Mouse (Mus musculus) macrophage (primary cell): Measurements from ENCODE around the gene Tubd1. TPM values are rescaled to one million over a fixed set of nuclear protein-coding genes. Genes with fewer than 3 reads are reported as not detected.

Source experiments
- H3K27ac ChIP-seq: fragments of 350-480 bp; formaldehyde crosslinking; 2 replicates; pipeline ENCODE4 v1.9.0; 2021
- H3K36me3 ChIP-seq: fragments of 350-480 bp; formaldehyde crosslinking; 2 replicates; pipeline ENCODE4 v1.9.0; 2021; ENCODE audit errors: inconsistent target
- H3K4me3 ChIP-seq: fragments of 350-480 bp; formaldehyde crosslinking; 2 replicates; pipeline ENCODE4 v1.9.0; 2021; ENCODE audit errors: inconsistent target
- H3K79me2 ChIP-seq: fragments of 350-480 bp; formaldehyde crosslinking; 2 replicates; pipeline ENCODE4 v1.9.0; 2021; ENCODE audit errors: inconsistent target
- WGBS: methylation state at CpG from one replicate; pipeline ENCODE4 v1.1.7; 2026; ENCODE audit warnings: inconsistent platforms; ENCODE audit not compliant: missing documents; 5-methylcytosine and 5-hydroxymethylcytosine counted together
- polyA plus RNA-seq: library from polyadenylated mRNA; stranded (reverse); fragments of 250-400 nt; gene quantifications from 3 replicates; pipeline ENCODE4 v1.2.4, GENCODE M21; 2018; ENCODE audit warnings: inconsistent platforms

Tubd1 gene
- polyA plus RNA-seq, 1 experiment from 2014 or later: 4.5 TPM

DNA sequence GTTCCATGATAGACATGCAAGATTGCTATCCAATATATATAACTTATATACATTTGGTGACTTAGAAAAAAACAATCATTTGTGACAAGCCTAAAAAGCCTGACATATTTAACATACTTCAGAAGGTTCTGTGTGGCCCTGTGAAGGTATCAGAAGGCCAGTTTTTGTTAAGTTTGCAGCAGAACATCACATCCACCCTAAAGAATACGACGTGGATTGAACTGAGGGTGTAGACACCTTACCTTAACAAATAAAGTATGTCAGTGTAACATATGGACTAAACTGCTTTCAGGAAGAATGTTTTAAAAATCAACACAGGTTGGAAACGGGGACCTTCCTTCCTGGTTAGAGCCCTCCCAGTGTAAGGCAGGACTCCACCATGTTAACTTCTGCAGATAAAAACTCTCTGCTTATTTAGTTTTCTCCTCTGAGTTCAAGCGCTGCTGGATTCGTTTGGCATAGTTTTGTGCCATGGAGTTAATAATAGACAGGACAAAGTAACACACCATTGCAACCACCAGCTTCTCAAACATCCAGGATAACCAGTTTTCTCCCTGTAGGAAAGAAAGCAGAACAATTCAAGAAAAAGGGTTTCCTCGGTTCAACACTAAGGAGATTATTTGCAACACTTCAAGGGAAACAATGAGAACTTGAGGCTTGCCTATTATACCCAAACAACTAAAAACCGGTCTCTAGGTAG is 40.3 kb downstream of the Tubd1 start:
- H3K36me3 ChIP-seq: no peaks in the 10 kb centered on the region
- 7% methylated on average over 6 of the region's 7 CpGs for WGBS
- H3K27ac ChIP-seq: peak overlapping the region; percentile 99

DNA sequence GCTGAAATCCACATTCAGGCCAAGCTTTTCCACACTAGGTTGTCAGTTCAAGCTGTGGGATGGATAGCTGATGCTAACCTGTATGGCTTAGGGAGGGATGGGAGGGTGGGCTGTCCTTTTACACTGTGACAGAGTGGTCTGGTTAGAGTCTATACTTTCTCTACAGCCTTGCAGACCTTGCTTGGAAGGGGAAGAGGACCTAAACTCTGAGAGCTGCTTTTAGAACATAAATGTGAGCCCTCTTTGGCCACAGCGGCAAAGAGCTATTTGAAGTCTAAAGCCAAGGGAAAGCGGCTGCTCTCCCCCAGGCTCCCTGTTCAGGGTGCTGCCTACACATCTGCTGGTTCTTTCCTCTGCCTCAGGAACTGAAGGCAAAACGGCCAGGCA is 40.8 kb downstream of the Tubd1 start:
- 0% methylated on average over 2 of the region's 3 CpGs for WGBS
- Histone ChIP-seq H3K4me3 (peak overlapping the region; percentile 97), H3K27ac (peak overlapping the region; percentile 99), H3K36me3 (no peaks in the 10 kb centered on the region), H3K79me2 (peaks cover 53% of the 10 kb centered on the region)

More for the DNA sequence above, 40.3 kb downstream of the Tubd1 start:
- H3K4me3 ChIP-seq: peak overlapping the region; percentile 97
- peaks cover 53% of the 10 kb centered on the region for H3K79me2 ChIP-seq

DNA sequence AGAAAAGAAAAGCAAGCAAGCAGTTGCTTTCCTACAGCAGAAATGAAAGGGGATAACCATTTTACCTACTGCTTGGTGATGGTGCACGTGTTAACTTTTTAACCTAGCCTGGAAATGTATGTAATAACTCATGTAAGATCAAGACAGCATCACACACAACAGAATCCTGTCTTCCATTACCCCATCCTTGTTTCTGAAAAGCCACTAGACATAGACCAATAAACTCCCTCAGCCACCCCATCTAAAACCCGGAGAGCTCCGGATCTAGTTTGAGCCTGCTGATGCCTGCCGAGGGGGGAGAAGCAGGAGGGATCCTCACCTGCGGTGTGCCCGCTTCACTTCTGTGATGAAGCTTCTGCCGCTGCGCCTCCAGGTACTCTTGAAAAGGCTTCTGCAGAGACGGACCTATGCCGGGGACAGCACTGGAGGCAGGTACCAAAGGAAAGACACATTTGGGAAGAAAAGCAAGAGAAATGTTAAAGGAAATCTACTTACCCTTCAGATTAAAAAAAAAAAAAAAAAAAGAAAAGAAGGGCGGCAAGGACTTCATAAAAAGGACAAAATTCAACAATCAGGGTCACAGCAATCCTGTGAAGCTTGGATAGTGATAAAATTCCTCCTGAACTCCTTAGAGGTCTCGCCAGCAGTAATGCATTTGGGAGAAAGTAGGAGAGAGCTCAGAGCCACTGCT is 41.5 kb downstream of the Tubd1 start:
- H3K4me3 ChIP-seq: peak overlapping the region; percentile 97
- 2% methylated on average over 10 of the region's 12 CpGs for WGBS
- H3K36me3 ChIP-seq: no peaks in the 10 kb centered on the region
- peaks cover 53% of the 10 kb centered on the region for H3K79me2 ChIP-seq
- H3K27ac ChIP-seq: peak overlapping the region; percentile 99

DNA sequence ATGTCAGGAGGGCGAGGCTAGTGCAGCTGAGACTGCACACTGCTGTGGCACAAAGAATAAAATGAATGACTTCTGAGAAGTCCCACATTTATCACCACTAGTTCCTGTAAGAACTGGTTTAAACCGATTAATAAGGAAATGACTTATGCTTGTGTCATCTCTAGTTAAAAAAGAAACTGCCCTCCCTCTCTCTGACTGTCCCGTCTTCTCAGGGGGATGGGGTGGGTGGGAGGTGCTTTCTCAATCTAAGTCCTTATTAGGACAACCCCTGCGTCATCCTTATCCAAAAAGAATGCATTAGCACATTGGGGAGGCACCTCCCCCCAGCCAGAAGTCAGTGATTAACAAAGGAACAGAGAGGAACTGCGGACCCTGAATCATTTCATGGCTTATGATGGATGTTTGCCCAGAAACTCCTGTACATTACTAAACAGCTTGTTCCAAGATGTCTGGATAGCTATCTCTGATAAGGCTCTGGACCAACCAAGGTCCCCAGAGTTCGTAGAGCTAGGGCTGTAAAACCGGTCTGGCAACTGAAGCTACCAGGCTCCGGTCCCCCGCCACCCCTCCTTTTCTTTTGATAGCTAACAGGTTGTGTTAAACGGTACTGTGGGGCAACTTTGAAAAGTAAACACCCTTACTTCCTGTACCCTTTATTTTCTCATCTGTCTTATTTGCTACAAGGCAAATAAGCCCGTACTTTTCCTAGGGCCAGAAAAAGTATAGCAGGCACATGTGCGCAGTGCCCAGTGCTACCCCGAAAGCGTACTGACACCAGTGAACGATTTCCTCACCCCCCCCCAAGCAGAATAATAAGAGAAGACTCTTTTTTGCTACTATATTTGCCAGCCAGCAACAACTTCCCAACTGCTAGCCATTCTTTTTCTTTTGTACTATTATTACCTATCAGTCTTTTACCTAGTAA is 42.3 kb downstream of the Tubd1 start:
- Histone ChIP-seq H3K27ac (peak overlapping the region; percentile 99), H3K4me3 (peak overlapping the region; percentile 97), H3K36me3 (no peaks in the 10 kb centered on the region), H3K79me2 (peaks cover 53% of the 10 kb centered on the region)
- 3% methylated on average over 14 of the region's 15 CpGs for WGBS

DNA sequence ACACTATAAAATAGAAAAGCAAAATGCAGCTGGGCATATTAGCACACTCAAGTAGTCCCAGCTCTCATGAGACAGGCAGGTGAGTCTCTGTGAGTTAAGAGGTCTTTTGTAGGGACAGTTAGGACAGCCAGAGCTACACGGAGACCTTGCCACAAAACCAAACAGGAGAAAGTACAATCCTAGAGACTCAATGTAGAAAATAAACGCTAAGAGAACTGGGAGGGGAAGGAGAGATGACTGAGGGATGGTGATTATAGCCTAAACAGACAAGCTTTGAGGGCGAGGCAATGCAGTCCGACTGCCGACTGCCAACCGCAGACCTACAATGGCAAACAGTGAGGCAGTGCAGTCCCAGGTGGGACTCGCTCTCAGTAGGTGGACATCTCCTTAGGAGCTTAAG is 43.0 kb downstream of the Tubd1 start:
- peaks cover 49% of the 10 kb centered on the region for H3K79me2 ChIP-seq
- 53% methylated on average over 7 of the region's 7 CpGs for WGBS
- peak overlapping the region; percentile 99 for H3K27ac ChIP-seq
- H3K36me3 ChIP-seq: no peaks in the 10 kb centered on the region
- H3K4me3 ChIP-seq: no peak overlapping the region

DNA sequence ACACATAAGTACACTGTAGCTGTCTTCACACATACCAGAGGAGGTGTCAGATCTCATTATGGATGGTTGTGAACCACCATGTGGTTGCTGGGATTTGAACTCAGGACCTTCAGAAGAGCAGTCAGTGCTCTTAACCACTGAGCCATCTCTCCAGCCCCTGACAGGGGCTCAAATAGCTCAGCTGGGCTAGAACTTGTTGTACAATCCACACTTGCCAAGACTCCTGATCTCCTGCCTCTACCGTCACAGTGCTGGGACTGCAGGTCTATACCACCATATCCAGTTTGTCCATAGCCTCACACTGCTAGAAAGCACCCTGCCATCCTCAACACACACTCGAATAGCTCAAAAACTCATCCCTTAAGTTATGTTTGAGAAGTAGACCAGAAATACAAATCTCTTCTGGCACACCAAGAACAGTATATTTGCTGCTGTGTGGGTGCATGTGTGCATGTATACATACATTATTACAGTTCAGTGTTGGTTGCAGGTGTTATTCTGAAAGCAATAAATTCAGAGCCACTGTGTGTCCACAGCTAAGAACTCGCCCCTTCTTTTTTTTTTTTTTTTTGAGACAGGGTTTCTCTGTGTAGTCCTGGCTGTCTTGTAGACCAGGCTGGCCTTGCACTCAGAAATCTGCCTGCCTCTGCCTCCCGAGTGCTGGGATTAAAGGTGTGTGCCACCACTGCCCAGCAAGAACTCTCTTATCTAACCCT is 44.0 kb downstream of the Tubd1 start:
- 100% methylated on average over 1 of the region's 4 CpGs for WGBS
- no peaks in the 10 kb centered on the region for H3K36me3 ChIP-seq
- peaks cover 40% of the 10 kb centered on the region for H3K79me2 ChIP-seq
- no peak overlapping the region for H3K27ac ChIP-seq
- H3K4me3 ChIP-seq: no peak overlapping the region

DNA sequence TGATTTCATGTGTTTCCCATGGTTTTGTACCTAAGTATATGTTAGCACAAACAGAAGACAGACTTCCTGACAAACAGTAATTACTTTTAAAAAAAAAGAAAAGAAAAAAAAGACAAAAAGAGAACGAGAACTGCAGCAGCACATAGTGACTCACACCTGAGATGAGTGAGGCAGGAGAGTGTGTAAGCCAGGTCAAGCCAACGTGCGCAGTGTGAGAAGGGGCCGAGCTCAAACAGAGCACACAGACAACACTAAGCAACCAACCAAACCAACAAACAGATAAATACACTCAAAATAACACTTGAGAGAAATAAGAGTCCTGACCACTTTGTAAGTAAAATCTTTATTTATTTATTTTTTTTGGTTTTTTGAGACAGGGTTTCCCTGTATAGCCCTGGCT is 45.3 kb downstream of the Tubd1 start:
- Histone ChIP-seq H3K36me3 (no peaks in the 10 kb centered on the region), H3K4me3 (no peak overlapping the region), H3K27ac (no peak overlapping the region), H3K79me2 (peaks cover 27% of the 10 kb centered on the region)
- 78% methylated on average over 2 of the region's 4 CpGs for WGBS

DNA sequence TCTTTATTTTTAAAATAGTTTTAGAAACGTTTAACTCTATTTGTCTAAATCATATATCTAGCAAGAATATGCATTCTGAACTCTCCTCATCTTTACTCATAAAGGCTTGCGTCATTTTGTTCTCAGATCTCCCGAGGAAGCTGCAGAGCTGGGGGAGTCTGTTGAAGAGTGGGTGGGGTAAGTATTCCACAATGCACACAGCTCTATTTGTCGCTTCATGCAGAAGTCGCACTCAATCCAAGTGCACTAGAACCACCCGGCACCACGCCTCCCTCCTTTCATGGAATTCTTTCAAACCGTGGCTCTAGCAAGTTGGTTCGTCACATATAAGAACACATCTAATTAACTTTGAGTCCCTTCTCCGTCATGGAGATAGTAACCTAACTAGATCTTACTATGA is 45.8 kb downstream of the Tubd1 start:
- Histone ChIP-seq H3K4me3 (no peak overlapping the region), H3K27ac (no peak overlapping the region), H3K79me2 (peaks cover 22% of the 10 kb centered on the region), H3K36me3 (no peaks in the 10 kb centered on the region)
- 85% methylated on average over 10 of the region's 10 CpGs for WGBS

DNA sequence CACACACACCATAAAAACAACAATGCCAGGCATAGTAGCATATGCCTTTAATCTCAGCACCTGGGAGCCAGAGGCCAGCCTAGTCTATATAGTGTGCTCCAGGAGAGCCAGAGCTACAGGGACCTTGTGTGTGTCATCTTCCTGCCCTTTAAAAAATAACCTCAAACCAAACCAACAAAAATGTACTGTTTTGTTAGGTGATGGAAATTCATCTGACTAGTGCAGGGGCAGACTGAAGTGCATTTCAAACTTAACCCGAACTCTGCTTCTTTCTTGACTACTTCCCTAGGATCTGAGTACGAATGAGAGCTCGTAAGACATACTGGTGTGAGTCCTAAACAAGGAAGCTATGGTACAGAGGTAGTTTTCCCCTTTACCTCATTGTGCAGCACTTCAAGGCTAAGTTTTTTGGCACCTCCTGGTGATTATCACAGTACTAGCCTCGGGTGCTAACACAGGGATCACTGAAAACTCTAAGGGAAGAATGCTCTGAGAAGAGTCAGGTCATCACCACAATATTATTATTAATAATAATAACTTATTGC is 46.6 kb downstream of the Tubd1 start:
- Histone ChIP-seq H3K27ac (no peak overlapping the region), H3K36me3 (no peaks in the 10 kb centered on the region), H3K4me3 (no peak overlapping the region), H3K79me2 (peaks cover 14% of the 10 kb centered on the region)
- WGBS: 29% methylated on average over 4 of the region's 4 CpGs

DNA sequence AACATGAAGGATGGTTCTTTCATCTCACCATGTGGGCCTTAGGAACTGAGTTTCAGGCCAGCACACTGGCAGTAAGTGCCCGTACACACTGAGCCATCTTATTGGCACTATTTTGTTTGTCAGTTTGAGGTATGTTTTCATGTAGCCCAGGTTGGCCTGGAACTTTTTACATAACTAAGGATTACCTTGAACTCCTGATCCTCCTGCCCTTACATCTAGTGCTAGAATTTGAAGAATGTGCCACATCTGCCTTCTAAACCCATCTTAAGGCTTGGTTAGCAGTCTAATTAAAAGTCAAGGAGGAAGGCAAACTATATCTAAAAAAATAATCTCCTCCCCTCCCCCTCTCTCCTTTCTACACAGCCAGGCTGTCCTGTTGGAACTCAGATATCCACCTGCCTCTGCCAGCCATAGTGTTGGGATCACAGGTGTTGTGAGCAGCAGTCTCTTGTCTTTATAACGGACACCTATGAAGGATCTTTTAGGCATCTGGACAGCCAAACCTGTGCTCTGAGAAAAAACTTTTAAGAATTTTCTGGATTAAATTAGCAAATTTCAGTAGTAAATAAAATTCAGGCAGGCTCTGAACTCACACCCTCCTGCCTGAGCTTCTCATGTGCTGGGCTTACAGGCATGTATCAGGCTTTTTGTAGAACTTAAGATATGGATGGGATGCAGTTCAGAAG is 47.3 kb downstream of the Tubd1 start:
- Histone ChIP-seq H3K36me3 (no peaks in the 10 kb centered on the region), H3K27ac (peak overlapping the region; percentile 33; the same call in 1 of the 2 replicates), H3K4me3 (no peak overlapping the region), H3K79me2 (peaks cover 11% of the 10 kb centered on the region; the same call in 1 of the 2 replicates)
- 89% methylated on average over 2 of the region's 2 CpGs for WGBS

DNA sequence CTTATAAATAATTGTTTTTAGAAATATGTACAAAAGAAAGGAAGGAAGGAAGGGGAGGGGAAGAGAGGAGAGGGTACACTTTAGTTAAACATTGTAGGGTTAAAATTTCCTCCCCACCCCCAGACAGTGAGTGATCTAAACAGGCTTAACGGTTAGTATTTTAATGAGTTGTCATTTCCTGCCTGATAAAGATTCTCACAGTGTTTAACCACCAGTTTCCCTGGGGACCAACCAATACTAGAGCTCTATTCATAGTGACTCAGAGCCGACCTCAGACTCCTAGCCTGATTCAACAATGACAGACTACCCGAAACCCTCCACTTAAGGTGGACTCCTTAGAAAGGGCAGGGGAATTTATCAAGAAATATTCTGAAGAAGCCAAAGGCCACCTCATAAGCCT is 48.2 kb downstream of the Tubd1 start:
- peaks cover 9% of the 10 kb centered on the region; the same call in 1 of the 2 replicates for H3K79me2 ChIP-seq
- no peaks in the 10 kb centered on the region for H3K36me3 ChIP-seq
- H3K27ac ChIP-seq: peak overlapping the region; percentile 33; the same call in 1 of the 2 replicates
- WGBS: 10% methylated on average over 3 of the region's 3 CpGs
- H3K4me3 ChIP-seq: no peak overlapping the region

DNA sequence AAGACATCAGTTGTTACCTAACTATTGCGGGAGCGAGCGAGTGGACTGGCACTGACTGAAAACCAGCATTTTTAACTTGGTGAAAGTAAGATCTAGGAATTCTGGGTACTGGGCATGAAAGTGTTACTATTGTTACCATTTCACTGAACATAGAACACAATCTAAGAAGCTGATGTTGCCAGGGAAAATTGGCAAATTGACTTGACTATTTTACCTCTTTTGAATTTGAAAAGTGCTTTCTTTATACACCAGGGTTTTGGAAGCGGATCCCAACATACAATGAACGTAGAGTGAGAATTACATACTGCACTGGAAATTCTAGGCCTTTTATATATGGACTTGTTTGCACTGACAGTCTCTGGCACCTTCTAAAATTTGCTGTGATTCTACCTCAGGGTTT is 48.7 kb downstream of the Tubd1 start:
- WGBS: 65% methylated on average over 5 of the region's 5 CpGs
- no peak overlapping the region for H3K4me3 ChIP-seq
- peaks cover 7% of the 10 kb centered on the region; the same call in 1 of the 2 replicates for H3K79me2 ChIP-seq
- H3K27ac ChIP-seq: no peak overlapping the region
- no peaks in the 10 kb centered on the region for H3K36me3 ChIP-seq

DNA sequence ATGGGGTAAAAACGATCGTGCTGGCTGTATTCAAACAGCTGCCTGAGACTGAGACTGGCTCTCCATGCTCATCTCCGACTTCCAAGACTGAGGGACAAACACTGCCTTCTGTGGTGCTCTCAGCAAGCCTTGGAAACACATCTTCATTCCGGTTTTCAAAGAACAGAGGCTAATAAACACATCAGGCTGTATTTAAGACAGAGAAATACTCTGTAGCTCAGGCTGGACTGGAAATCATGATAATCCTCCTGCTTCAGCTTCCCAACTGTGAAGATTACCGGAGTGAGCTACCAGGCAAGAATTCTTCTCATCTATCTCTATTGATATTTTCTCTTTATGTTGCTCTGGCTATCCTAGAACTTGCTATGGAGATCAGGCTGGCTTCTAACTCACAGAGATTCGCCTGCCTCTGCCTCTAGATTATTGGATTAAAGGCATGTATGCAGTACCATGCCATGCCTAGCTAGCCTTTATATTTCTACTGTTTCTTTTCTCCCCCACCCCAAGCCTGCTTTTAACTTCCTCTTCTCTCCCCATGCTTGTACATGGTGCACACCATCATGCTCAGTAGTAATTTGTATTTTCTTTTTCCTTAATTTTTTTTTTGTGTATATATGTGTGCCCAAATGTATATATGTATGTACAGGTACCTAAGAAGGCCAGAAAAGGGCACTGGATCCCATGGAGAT is 49.5 kb downstream of the Tubd1 start:
- Histone ChIP-seq H3K27ac (peak overlapping the region; percentile 10; the same call in 1 of the 2 replicates), H3K36me3 (no peaks in the 10 kb centered on the region), H3K4me3 (no peak overlapping the region), H3K79me2 (no peaks in the 10 kb centered on the region; the same call in 1 of the 2 replicates)
- WGBS: 65% methylated on average over 6 of the region's 6 CpGs
